Mouse (Mus musculus) left cerebral cortex, adult 11 months (tissue): ENCODE data around the gene Ucn3.

Experiments used
- DNase-seq: peaks from one replicate; pipeline ENCODE4 v3.0.0; 2022; ENCODE audit warnings: low spot score

Ucn3 gene

GRCm38 (mm10) chr13:3892601-3893000, 52.5 kb downstream of the Ucn3 start:
- no peak for DNase-seq

GRCm38 (mm10) chr13:3891479-3892087, 53.6 kb downstream of the Ucn3 start:
- DNase-seq, result no peak
